8 mouse cellular contexts compared by ENCODE assay signal in genomic region chr13:28957765-28958164, GRCm38 (mm10). TPM values are rescaled to one million over a fixed set of nuclear protein-coding genes. Genes with fewer than 3 reads are reported as not detected.
A peak's percentile ranks its signal among the peaks of the same experiment; 100 is the strongest.
DNase-seq lines count a peak whose midpoint lies in the region; ATAC-seq and TF ChIP-seq lines count a peak whose summit lies in the region.

No protein-coding gene starts in this region.

- no peaks in the 10 kb centered on the region for H3K9me3 ChIP-seq in ES-E14 (ENCODE audit: control insufficient read depth, insufficient read depth, low read depth, low read length)
- H3K9me3 ChIP-seq in forebrain, embryonic 15.5 days: no peaks in the 10 kb centered on the region
- H3K9me3 ChIP-seq in lung, postnatal 0 days (ENCODE audit: low read length): no peaks in the 10 kb centered on the region

- H3K4me2 ChIP-seq in forebrain, embryonic 15.5 days (replicated peaks): peak overlapping the region; percentile 86
- peak overlapping the region; percentile 95 for H3K4me2 ChIP-seq in lung, postnatal 0 days (replicated peaks; ENCODE audit: low read depth, low read length)

- no peaks in the 10 kb centered on the region for H3K4me1 ChIP-seq in ES-E14 (ENCODE audit: control insufficient read depth in 2 of 2, insufficient read depth in 2 of 2, low read length in 2 of 2, poor library complexity in 1 of 2)
- H3K4me1 ChIP-seq in forebrain, embryonic 15.5 days: peaks cover 24% of the 10 kb centered on the region
- peaks cover 3% of the 10 kb centered on the region; the same call in 1 of the 2 replicates for H3K4me1 ChIP-seq in lung, postnatal 0 days (ENCODE audit: insufficient read depth, low read depth, low read length)

- WGBS in forebrain, embryonic 15.5 days: 4% methylated on average over 16 of the region's 16 CpGs
- WGBS in lung, postnatal 0 days: 5% methylated on average over 16 of the region's 16 CpGs

- TF ChIP-seq EP300 in lung, postnatal 0 days (IDR thresholded peaks at IDR 0.05): no peak

- in situ Hi-C loops in ES-E14 (cut with MboI; ENCODE audit: low sequenced_read_pairs in 2 of 2, unreplicated experiment in 2 of 2): loop anchor here in 1 of 2 experiments (10.0 kb wide), 1 partner anchor 877 kb away; no protein-coding TSS in a partner anchor

- TF ChIP-seq CTCF in lung, postnatal 0 days (IDR thresholded peaks at IDR 0.05): peak; percentile 100

- DNase-seq in ES-E14 (ENCODE audit: low read depth, low spot score): peak; percentile 82
- peak; percentile 92 for DNase-seq in cerebellum, adult 11 months
- DNase-seq in heart, postnatal 25 days (ENCODE audit: low spot score): peak; percentile 82
- peak; percentile 94 for DNase-seq in layer of hippocampus, adult 9-11 months
- DNase-seq in lung, postnatal 0 days (ENCODE audit: low spot score): peak; percentile 95
- DNase-seq in ovary, postnatal 10 days (ENCODE audit: low spot score): peak; percentile 94
- DNase-seq in thymus, postnatal 10 days (ENCODE audit: low spot score in 2 of 2): peak; percentile 93 to 99

- H3K27ac ChIP-seq in ES-E14 (ENCODE audit: insufficient read depth, low read depth, low read length, poor library complexity, severe bottlenecking): no peak overlapping the region; the same call in 1 of the 2 replicates
- H3K27ac ChIP-seq in forebrain, embryonic 15.5 days (replicated peaks): peak overlapping the region; percentile 98
- H3K27ac ChIP-seq in lung, postnatal 0 days (ENCODE audit: low read length): peak overlapping the region; percentile 86

- peak overlapping the region; percentile 65 for H3K9ac ChIP-seq in ES-E14 (ENCODE audit: insufficient read depth, low read depth, low read length, poor library complexity, severe bottlenecking)
- H3K9ac ChIP-seq in forebrain, embryonic 15.5 days (replicated peaks): peak overlapping the region; percentile 78
- H3K9ac ChIP-seq in lung, postnatal 0 days (replicated peaks; ENCODE audit: low read depth): peak overlapping the region; percentile 39

- peak; percentile 44 for ATAC-seq in forebrain, embryonic 15.5 days (replicated peaks)
- ATAC-seq in lung, postnatal 0 days: peak; percentile 55

- intact Hi-C loops in heart, postnatal 25 days (cut with DNase I): loop anchor here (1.0 to 2.0 kb wide), 2 partner anchors 650 to 879 kb away; no protein-coding TSS in a partner anchor

- H3K36me3 ChIP-seq in ES-E14 (ENCODE audit: control insufficient read depth, insufficient read depth, low read length, poor library complexity, severe bottlenecking): no peaks in the 10 kb centered on the region
- no peaks in the 10 kb centered on the region for H3K36me3 ChIP-seq in forebrain, embryonic 15.5 days
- no peaks in the 10 kb centered on the region for H3K36me3 ChIP-seq in lung, postnatal 0 days (ENCODE audit: insufficient read depth, low read length)

- H3K27me3 ChIP-seq in forebrain, embryonic 15.5 days: no peaks in the 10 kb centered on the region
- H3K27me3 ChIP-seq in lung, postnatal 0 days (replicated peaks; ENCODE audit: insufficient read depth, low read length): no peaks in the 10 kb centered on the region

- peak overlapping the region; percentile 67 to 78 for H3K4me3 ChIP-seq in ES-E14 (ENCODE audit: insufficient read depth in 1 of 2, low read depth in 1 of 2, low read length in 2 of 2, poor library complexity in 1 of 2, severe bottlenecking in 1 of 2)
- peak overlapping the region; percentile 57 for H3K4me3 ChIP-seq in forebrain, embryonic 15.5 days
- H3K4me3 ChIP-seq in lung, postnatal 0 days (ENCODE audit: low read depth, low read length): peak overlapping the region; percentile 59

TF ChIP-seq in ES-E14, 5 proteins besides CTCF, POLR2A, EP300 and RAD21:
- no peak for TF ChIP-seq CHD2 (IDR thresholded peaks at IDR 0.05; ENCODE audit: low read depth, low read length)
- no peak for TF ChIP-seq ZNF384 (IDR thresholded peaks at IDR 0.05; ENCODE audit: low read depth, low read length)
- TF ChIP-seq HCFC1 (IDR thresholded peaks at IDR 0.05; ENCODE audit: borderline replicate concordance, insufficient read depth, low read length): peak; percentile 37; the same call in 1 of the 2 replicates
- no peak for TF ChIP-seq MAFK (IDR thresholded peaks at IDR 0.05; ENCODE audit: insufficient read depth, low read depth, low read length)
- TF ChIP-seq ZC3H11A (IDR thresholded peaks at IDR 0.05; ENCODE audit: borderline replicate concordance, low read depth, low read length): peak; percentile 92

RNA-seq across cellular contexts. Expression of gene Sox4, which starts 4.3 kb away (rescaled TPM):
- total RNA-seq in ES-E14 (2012; rRNA removed): 19.5 and 27.1 TPM in 2 replicates
- 344 and 362 TPM in 2 replicates for polyA plus RNA-seq in forebrain, embryonic 15.5 days (2015; fragmentation: Nextera tagmentation; extraction: Ambion mirVana)
- 10 to 100 TPM; 21.3 to 41.6 TPM for total RNA-seq in heart, postnatal 25 days (2021)
- polyA plus RNA-seq in lung, postnatal 0 days (2015; fragmentation: Nextera tagmentation; extraction: Ambion mirVana): 51.7 and 63.2 TPM in 2 replicates
